Mouse (Mus musculus) embryo, embryonic 10.5 days (tissue): ENCODE measurements around the gene Ccdc71.

Source experiments
- DNase-seq: peaks from one replicate; pipeline ENCODE4 v3.0.0-alpha.2; 2015; ENCODE audit warnings: low spot score

Gene Ccdc71

GRCm38 (mm10) chr9:108489702-108490558, 29.6 kb downstream of the Ccdc71 start:
- DNase-seq, result no peak

- peak; percentile 98 for DNase-seq
Measured at GRCm38 (mm10) chr9:108490559-108491285, 30.4 kb downstream of the Ccdc71 start, which contains the start of gene Usp19. Gene Usp19, plus strand, starts transcription at chr9:108490602.

- no peak for DNase-seq
Measured at GRCm38 (mm10) chr9:108491286-108491580, 30.9 kb downstream of the Ccdc71 start.

GRCm38 (mm10) chr9:108492043-108492750, 31.9 kb downstream of the Ccdc71 start:
- no peak for DNase-seq

GRCm38 (mm10) chr9:108493246-108493645, 32.9 kb downstream of the Ccdc71 start:
- no peak for DNase-seq

GRCm38 (mm10) chr9:108494146-108494825, 34.0 kb downstream of the Ccdc71 start:
- no peak for DNase-seq

GRCm38 (mm10) chr9:108494905-108495304, 34.6 kb downstream of the Ccdc71 start:
- DNase-seq, result no peak

- DNase-seq, result no peak
Measured at GRCm38 (mm10) chr9:108499231-108499630, 38.9 kb downstream of the Ccdc71 start.

GRCm38 (mm10) chr9:108499943-108500342, 39.6 kb downstream of the Ccdc71 start:
- no peak for DNase-seq

GRCm38 (mm10) chr9:108506901-108507300, 46.6 kb downstream of the Ccdc71 start:
- no peak for DNase-seq

GRCm38 (mm10) chr9:108507619-108508434, 47.5 kb downstream of the Ccdc71 start, which contains the start of gene Qars:
Gene Qars, plus strand, starts transcription at chr9:108507706.
- DNase-seq, result peak; percentile 99

- no peak for DNase-seq
Measured at GRCm38 (mm10) chr9:108508776-108509175, 48.4 kb downstream of the Ccdc71 start.
